Mouse (Mus musculus): ENCODE results near the gene Gpr18.

Gpr18 gene

DNA sequence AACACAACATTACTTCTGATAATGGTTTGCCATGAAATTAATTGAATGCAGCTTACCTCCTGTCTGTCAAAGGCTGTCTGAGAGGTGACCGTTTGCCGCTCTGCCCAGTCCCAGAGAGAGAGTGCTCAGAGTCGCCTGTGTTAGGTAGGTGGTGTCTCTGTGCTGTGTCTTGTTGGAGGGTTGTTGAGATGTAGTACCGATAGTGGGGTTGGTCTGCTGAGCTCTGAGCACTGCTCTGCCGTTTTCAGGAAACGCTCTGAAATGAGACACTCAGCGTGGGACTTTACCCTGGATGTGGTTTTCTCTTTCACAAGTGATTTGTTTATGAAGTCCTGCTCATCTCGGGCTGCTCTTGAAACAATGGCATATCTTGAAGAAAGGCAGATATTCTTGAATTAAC lies at the start of gene Gpr18:
Gene Gpr18, minus strand, starts transcription at position 161 of the 400 bp plus-strand sequence.
- DNase-seq (ENCODE audit: low spot score): no peak

DNA sequence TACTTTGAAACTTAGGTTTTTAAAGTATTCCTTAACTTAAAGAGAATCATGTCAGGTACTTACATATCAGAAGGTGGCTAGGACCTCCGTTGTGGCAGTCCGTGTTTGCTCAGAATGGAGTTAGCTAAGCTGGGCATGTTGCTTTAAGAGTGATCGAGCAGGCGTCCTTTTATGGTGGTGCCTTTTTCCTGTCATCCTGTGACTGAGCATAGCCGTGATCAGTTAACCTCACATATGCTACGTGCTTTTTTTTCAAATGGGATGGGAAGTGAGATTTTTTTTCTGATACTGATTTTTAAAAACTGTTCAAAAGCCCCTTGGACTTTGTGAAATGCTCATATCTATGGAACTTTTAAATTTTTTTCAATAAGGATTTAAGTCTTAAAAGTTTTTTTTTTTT lies 49.4 kb upstream of the Gpr18 start, which contains the start of gene Gpr183:
Gene Gpr183, minus strand, starts transcription at position 206 of the 400 bp plus-strand sequence.
- DNase-seq (ENCODE audit: low spot score): no peak

GRCm38 (mm10) chr14:121963942-121964335 lies 48.4 kb upstream of the Gpr18 start:
- no peak for DNase-seq (ENCODE audit: low spot score)

- no peak for DNase-seq (ENCODE audit: low spot score)
Measured at GRCm38 (mm10) chr14:121963251-121963941, 47.8 kb upstream of the Gpr18 start.

- no peak for DNase-seq (ENCODE audit: low spot score)
Measured at GRCm38 (mm10) chr14:121962128-121962890, 46.7 kb upstream of the Gpr18 start.

DNA sequence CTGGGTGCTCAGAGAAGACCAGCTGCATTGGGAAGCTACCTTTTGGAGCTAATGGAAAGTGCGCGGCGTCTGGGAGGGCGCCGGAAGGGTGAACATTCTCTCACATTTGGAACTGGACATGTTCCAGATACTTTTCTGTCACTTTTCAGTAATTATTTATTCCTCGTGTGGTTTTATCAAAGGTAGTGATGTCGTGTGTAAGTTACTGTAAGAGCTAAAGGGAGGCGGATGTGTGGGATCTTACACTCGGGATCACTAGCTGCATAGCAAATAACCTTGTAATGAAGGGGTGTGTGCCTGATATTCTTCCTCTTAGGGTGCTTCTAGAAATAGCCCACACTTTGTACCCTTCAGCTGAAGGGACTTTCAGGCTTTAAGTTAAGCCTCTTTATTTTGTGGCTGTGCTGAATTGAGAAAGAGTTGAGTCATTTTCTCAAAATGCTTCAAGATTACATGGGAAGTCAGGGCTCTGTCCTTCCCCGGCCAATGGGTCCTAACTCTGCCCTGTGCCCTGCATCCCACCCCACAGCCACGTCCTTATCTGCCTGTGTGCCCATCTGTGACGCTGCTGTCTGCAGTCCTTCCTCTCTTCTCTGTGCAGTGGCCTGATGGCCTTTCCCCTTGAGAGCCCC lies 46.0 kb upstream of the Gpr18 start:
- DNase-seq (ENCODE audit: low spot score): no peak

DNA sequence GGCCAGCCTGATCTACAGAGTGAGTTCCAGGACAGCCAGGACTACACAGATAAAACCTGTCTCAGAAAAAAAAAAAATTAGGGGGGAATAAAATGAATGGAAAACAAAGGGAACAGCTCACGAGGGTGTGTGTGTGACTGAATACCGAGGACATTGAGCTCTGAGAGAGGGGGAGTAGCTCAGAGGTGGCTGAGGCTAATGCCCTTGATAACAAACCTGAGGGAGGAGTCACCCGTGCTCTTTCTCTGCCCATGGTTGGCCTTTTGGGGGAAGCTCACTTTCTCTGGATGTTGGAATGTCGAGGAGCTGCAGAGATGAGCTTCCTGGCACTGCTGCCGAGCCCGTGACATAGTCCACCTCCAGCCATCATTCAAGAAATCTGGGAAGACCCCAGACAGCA lies 45.4 kb upstream of the Gpr18 start:
- no peak for DNase-seq (ENCODE audit: low spot score)

GRCm38 (mm10) chr14:121960531-121960930 lies 45.0 kb upstream of the Gpr18 start:
- no peak for DNase-seq (ENCODE audit: low spot score)

GRCm38 (mm10) chr14:121960031-121960430 lies 44.5 kb upstream of the Gpr18 start:
- DNase-seq (ENCODE audit: low spot score): no peak

- no peak for DNase-seq (ENCODE audit: low spot score)
Measured at GRCm38 (mm10) chr14:121959538-121959980, 44.0 kb upstream of the Gpr18 start.

DNA sequence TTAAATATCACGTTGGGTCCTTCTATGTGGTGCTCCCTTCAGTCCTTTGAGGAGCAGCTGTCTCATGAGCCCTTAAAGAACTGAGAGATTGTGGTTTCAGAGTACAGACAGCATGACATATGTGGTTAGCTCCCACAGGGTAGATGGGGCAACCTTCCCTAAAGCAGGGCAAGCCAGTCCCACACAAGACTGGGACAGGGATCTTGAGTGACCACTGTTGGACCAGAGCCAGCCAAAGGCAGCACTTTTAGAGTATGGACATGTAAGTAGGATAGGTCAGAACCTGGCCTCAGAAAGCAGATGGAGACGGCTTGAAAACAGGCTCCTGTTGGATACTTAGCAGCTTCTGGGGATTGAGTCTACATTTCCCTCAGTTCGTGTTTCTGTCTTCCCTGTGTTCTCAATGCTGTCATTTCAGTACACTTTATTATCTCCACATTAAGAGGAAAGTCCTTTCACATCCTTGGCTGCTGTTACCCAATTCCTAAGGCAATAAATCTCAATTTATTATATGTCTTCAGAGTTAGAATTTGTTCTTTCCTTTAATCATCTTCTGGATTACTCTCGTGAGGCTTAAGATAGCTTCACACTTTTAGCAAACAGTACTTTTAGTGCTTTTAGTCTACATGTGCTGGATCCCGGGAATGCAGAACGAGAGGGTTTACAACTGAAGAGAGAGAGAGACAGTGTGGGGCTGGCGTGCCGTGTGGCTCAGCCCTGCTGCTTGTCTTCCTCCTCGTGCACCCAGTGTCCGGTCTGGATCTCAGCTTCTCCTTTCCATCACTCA lies 43.4 kb upstream of the Gpr18 start:
- no peak for DNase-seq (ENCODE audit: low spot score)

GRCm38 (mm10) chr14:121958041-121958750 lies 42.6 kb upstream of the Gpr18 start:
- DNase-seq (ENCODE audit: low spot score): no peak

DNA sequence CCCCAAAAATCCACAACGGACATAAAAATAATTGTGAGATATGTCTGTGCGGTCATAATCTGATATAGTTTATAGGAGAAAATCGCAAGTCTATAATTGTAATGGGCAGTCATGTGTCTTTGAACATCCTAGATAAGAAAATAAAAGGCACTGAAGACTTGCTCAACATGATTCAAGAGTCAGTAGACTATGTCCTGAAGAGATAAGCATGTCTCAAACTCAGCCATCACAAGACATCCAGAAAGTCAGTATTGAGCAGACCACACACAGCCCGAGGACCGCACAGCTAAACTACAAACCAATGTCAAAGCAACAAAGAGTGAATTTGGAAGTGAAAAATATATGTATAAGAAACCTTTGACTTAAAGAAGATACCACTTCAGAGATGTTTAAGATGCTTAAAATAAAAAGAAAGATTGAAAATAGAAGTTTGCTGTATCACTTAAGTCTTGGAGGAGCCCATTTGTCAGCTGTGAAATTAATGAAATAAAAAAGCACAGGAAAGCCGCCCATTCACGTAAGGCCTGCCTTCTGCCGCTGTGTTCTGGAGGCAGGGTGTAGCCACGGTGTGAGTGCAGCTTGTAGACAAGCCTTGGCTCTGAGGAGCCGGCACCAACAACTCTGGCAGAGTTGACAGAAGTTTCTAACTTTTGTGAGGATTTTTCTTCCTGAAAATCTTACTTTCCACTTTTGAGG lies 41.7 kb upstream of the Gpr18 start:
- no peak for DNase-seq (ENCODE audit: low spot score)

DNA sequence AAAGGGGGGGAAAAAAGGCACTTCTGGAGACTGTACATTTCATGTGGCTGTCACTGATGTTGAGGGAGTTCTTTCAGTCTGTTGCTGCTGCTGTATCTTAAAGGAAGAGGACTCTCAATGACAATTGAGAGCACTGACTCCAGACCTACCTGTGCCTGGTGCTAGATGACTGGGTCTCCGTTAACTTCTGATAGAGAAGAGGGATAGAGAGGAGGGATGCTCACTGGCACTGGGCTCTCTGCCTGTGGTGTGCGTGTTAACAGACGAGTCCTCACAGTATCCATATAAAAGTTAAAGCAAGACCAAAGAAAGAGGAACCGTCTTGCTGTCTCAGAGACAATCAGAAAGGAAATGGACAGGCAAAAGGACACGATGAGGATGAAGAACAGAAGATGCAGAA lies 40.7 kb upstream of the Gpr18 start:
- DNase-seq (ENCODE audit: low spot score): no peak

- no peak for DNase-seq (ENCODE audit: low spot score)
Measured at GRCm38 (mm10) chr14:121955176-121955795, 39.7 kb upstream of the Gpr18 start.

- no peak for DNase-seq (ENCODE audit: low spot score)
Measured at GRCm38 (mm10) chr14:121954608-121955007, 39.0 kb upstream of the Gpr18 start.

GRCm38 (mm10) chr14:121954129-121954528 lies 38.5 kb upstream of the Gpr18 start:
- no peak for DNase-seq (ENCODE audit: low spot score)

- no peak for DNase-seq (ENCODE audit: low spot score)
Measured at GRCm38 (mm10) chr14:121952046-121952400, 36.4 kb upstream of the Gpr18 start.

- no peak for DNase-seq (ENCODE audit: low spot score)
Measured at GRCm38 (mm10) chr14:121951399-121952045, 35.9 kb upstream of the Gpr18 start.

DNA sequence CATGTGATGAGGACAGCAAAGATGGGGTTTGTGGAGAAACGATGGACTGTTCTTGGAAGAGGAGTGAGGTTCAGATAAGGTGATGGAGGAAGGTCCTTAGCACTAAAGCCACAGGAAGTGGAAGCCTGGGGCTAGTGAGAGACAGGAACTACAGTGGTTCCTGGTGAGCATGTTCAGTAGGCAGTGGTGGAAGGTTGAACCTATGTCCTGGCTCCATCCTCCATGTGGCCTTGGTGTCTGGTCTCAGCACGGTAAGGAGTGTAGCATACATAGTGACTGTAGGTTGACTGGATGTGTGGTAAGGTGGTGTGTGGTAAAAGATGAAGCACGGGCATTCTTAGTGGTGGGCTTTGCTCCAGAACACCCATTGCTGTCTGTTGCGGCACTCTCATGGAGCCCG lies 34.3 kb upstream of the Gpr18 start:
- no peak for DNase-seq (ENCODE audit: low spot score)
